Mouse (Mus musculus): ENCODE results near the gene Polm. TPM values are rescaled to one million over a fixed set of nuclear protein-coding genes. Genes with fewer than 3 reads are reported as not detected.

Gene Polm
- polyA plus RNA-seq, 1 experiment from 2014 or later = 3.9 TPM

- Histone ChIP-seq H3K4me2 (ENCODE audit: low read length) (no peak within 1 kb of the TSS), H3K4me1 (ENCODE audit: control insufficient read depth, insufficient read depth, low read length) (no peaks in the 10 kb centered on the region), H3K27me3 (replicated peaks; ENCODE audit: control insufficient read depth, insufficient read depth, low read length) (no peaks in the 10 kb centered on the region), H3K4me3 (ENCODE audit: low read depth, low read length) (no peak within 1 kb of the TSS), H3K36me3 (ENCODE audit: control insufficient read depth, insufficient read depth, low read length) (peaks cover 32% of the 10 kb centered on the region), H3K9me3 (replicated peaks; ENCODE audit: control insufficient read depth, low read length) (no peaks in the 10 kb centered on the region), H3K9ac (ENCODE audit: low read length) (no peak within 1 kb of the TSS), H3K27ac (ENCODE audit: low read depth, low read length) (no peak within 1 kb of the TSS)
- WGBS = 58% methylated on average over 8 of the region's 8 CpGs
- DNase-seq (ENCODE audit: low spot score) (no peak), ATAC-seq (peak; percentile 24; the same call in 1 of the 2 replicates)
These were observed 34.2 kb downstream of the Polm start, which contains the start of gene Pgam2 for GRCm38 (mm10) chr11:5803551-5803981. Pgam2 (minus strand) TSS chr11:5803733.

- Histone ChIP-seq H3K9ac (ENCODE audit: low read length) (no peak overlapping the region), H3K4me1 (ENCODE audit: control insufficient read depth, insufficient read depth, low read length) (no peaks in the 10 kb centered on the region), H3K27me3 (replicated peaks; ENCODE audit: control insufficient read depth, insufficient read depth, low read length) (no peaks in the 10 kb centered on the region), H3K4me2 (ENCODE audit: low read length) (no peak overlapping the region), H3K27ac (ENCODE audit: low read depth, low read length) (no peak overlapping the region), H3K36me3 (ENCODE audit: control insufficient read depth, insufficient read depth, low read length) (peaks cover 40% of the 10 kb centered on the region), H3K4me3 (ENCODE audit: low read depth, low read length) (no peak overlapping the region), H3K9me3 (replicated peaks; ENCODE audit: control insufficient read depth, low read length) (no peaks in the 10 kb centered on the region)
- 79% methylated on average over 8 of the region's 8 CpGs for WGBS
- ATAC-seq (no peak), DNase-seq (ENCODE audit: low spot score) (no peak)
These were observed 35.2 kb downstream of the Polm start for GRCm38 (mm10) chr11:5802457-5803217.

- Histone ChIP-seq H3K4me1 (ENCODE audit: control insufficient read depth, insufficient read depth, low read length) (no peaks in the 10 kb centered on the region), H3K27ac (ENCODE audit: low read depth, low read length) (no peak overlapping the region), H3K36me3 (ENCODE audit: control insufficient read depth, insufficient read depth, low read length) (peaks cover 47% of the 10 kb centered on the region), H3K9ac (ENCODE audit: low read length) (no peak overlapping the region), H3K27me3 (replicated peaks; ENCODE audit: control insufficient read depth, insufficient read depth, low read length) (no peaks in the 10 kb centered on the region), H3K4me3 (ENCODE audit: low read depth, low read length) (no peak overlapping the region), H3K9me3 (replicated peaks; ENCODE audit: control insufficient read depth, low read length) (no peaks in the 10 kb centered on the region), H3K4me2 (ENCODE audit: low read length) (no peak overlapping the region)
- WGBS = 75% methylated on average over 12 of the region's 12 CpGs
- DNase-seq (ENCODE audit: low spot score) = no peak
- no peak for ATAC-seq
These were observed 35.8 kb downstream of the Polm start for GRCm38 (mm10) chr11:5802005-5802404.

- H3K4me1 ChIP-seq (ENCODE audit: control insufficient read depth, insufficient read depth, low read length) = no peaks in the 10 kb centered on the region
These were observed 36.3 kb downstream of the Polm start for GRCm38 (mm10) chr11:5801511-5801910.

GRCm38 (mm10) chr11:5799621-5800490, 38.0 kb downstream of the Polm start:
- H3K4me3 ChIP-seq (ENCODE audit: low read depth, low read length) = no peak overlapping the region
- DNase-seq (ENCODE audit: low spot score) = peak; percentile 27
- no peak for ATAC-seq

More at GRCm38 (mm10) chr11:5801511-5801910, 36.3 kb downstream of the Polm start:
- no peak overlapping the region for H3K4me3 ChIP-seq (ENCODE audit: low read depth, low read length)
- DNase-seq (ENCODE audit: low spot score) (no peak), ATAC-seq (no peak)
- H3K27ac ChIP-seq (ENCODE audit: low read depth, low read length) = no peak overlapping the region
- H3K36me3 ChIP-seq (ENCODE audit: control insufficient read depth, insufficient read depth, low read length) = peaks cover 52% of the 10 kb centered on the region
- no peaks in the 10 kb centered on the region for H3K27me3 ChIP-seq (replicated peaks; ENCODE audit: control insufficient read depth, insufficient read depth, low read length)
- WGBS = 97% methylated on average over 16 of the region's 16 CpGs
- no peak overlapping the region for H3K4me2 ChIP-seq (ENCODE audit: low read length)
- no peaks in the 10 kb centered on the region for H3K9me3 ChIP-seq (replicated peaks; ENCODE audit: control insufficient read depth, low read length)
- no peak overlapping the region for H3K9ac ChIP-seq (ENCODE audit: low read length)

GRCm38 (mm10) chr11:5797928-5798327, 39.9 kb downstream of the Polm start:
- H3K9ac ChIP-seq (ENCODE audit: low read length) = no peak overlapping the region
- WGBS = 89% methylated on average over 5 of the region's 5 CpGs
- H3K27ac ChIP-seq (ENCODE audit: low read depth, low read length) = no peak overlapping the region
- no peaks in the 10 kb centered on the region for H3K27me3 ChIP-seq (replicated peaks; ENCODE audit: control insufficient read depth, insufficient read depth, low read length)
- no peak overlapping the region for H3K4me2 ChIP-seq (ENCODE audit: low read length)
- no peaks in the 10 kb centered on the region for H3K9me3 ChIP-seq (replicated peaks; ENCODE audit: control insufficient read depth, low read length)
- no peaks in the 10 kb centered on the region for H3K4me1 ChIP-seq (ENCODE audit: control insufficient read depth, insufficient read depth, low read length)
- H3K4me3 ChIP-seq (ENCODE audit: low read depth, low read length) = no peak overlapping the region
- peaks cover 86% of the 10 kb centered on the region for H3K36me3 ChIP-seq (ENCODE audit: control insufficient read depth, insufficient read depth, low read length)
- DNase-seq (ENCODE audit: low spot score) = no peak
- ATAC-seq = no peak

More at GRCm38 (mm10) chr11:5799621-5800490, 38.0 kb downstream of the Polm start:
- Histone ChIP-seq H3K27ac (ENCODE audit: low read depth, low read length) (no peak overlapping the region), H3K9ac (ENCODE audit: low read length) (no peak overlapping the region), H3K4me2 (ENCODE audit: low read length) (no peak overlapping the region), H3K36me3 (ENCODE audit: control insufficient read depth, insufficient read depth, low read length) (peaks cover 68% of the 10 kb centered on the region), H3K4me1 (ENCODE audit: control insufficient read depth, insufficient read depth, low read length) (no peaks in the 10 kb centered on the region), H3K9me3 (replicated peaks; ENCODE audit: control insufficient read depth, low read length) (no peaks in the 10 kb centered on the region), H3K27me3 (replicated peaks; ENCODE audit: control insufficient read depth, insufficient read depth, low read length) (no peaks in the 10 kb centered on the region)
- WGBS = 85% methylated on average over 17 of the region's 17 CpGs

GRCm38 (mm10) chr11:5797371-5797770, 40.4 kb downstream of the Polm start:
- H3K4me3 ChIP-seq (ENCODE audit: low read depth, low read length) = no peak overlapping the region
- H3K4me1 ChIP-seq (ENCODE audit: control insufficient read depth, insufficient read depth, low read length) = no peaks in the 10 kb centered on the region
- peaks cover 92% of the 10 kb centered on the region for H3K36me3 ChIP-seq (ENCODE audit: control insufficient read depth, insufficient read depth, low read length)
- H3K9ac ChIP-seq (ENCODE audit: low read length) = no peak overlapping the region
- H3K27ac ChIP-seq (ENCODE audit: low read depth, low read length) = no peak overlapping the region
- 74% methylated on average over 11 of the region's 11 CpGs for WGBS
- no peak for ATAC-seq
- H3K4me2 ChIP-seq (ENCODE audit: low read length) = no peak overlapping the region
- no peak for DNase-seq (ENCODE audit: low spot score)
- no peaks in the 10 kb centered on the region for H3K9me3 ChIP-seq (replicated peaks; ENCODE audit: control insufficient read depth, low read length)
- no peaks in the 10 kb centered on the region for H3K27me3 ChIP-seq (replicated peaks; ENCODE audit: control insufficient read depth, insufficient read depth, low read length)

- WGBS = 85% methylated on average over 15 of the region's 15 CpGs
- Histone ChIP-seq H3K36me3 (ENCODE audit: control insufficient read depth, insufficient read depth, low read length) (peaks cover 96% of the 10 kb centered on the region), H3K27ac (ENCODE audit: low read depth, low read length) (no peak overlapping the region), H3K4me1 (ENCODE audit: control insufficient read depth, insufficient read depth, low read length) (no peaks in the 10 kb centered on the region), H3K9ac (ENCODE audit: low read length) (no peak overlapping the region), H3K9me3 (replicated peaks; ENCODE audit: control insufficient read depth, low read length) (no peaks in the 10 kb centered on the region), H3K4me2 (ENCODE audit: low read length) (no peak overlapping the region), H3K27me3 (replicated peaks; ENCODE audit: control insufficient read depth, insufficient read depth, low read length) (no peaks in the 10 kb centered on the region), H3K4me3 (ENCODE audit: low read depth, low read length) (no peak overlapping the region)
- DNase-seq (ENCODE audit: low spot score) = no peak
- no peak for ATAC-seq
These were observed 40.9 kb downstream of the Polm start for GRCm38 (mm10) chr11:5796939-5797338.

All from forebrain, embryonic 14.5 days (tissue).